17 mouse cellular contexts compared by ENCODE assay signal in genomic region chr11:85380046-85380445, GRCm38 (mm10).
"Had no signal": no experiment of that assay in that cellular context is flagged by ENCODE, and none has a peak within 500 bp of the region (broad histone marks: within the 10 kb centered on the region; RNA-seq: fewer than 3 reads in every experiment).

No protein-coding gene starts in this region.

- H3K4me1 ChIP-seq: limb, embryonic 12.5 days; liver, embryonic 13.5 days; midbrain, embryonic 12.5 days had no signal

- H3K9ac ChIP-seq: limb, embryonic 12.5 days; liver, embryonic 13.5 days; liver, postnatal 0 days; midbrain, embryonic 12.5 days; neural tube, embryonic 15.5 days had no signal

- H3K27me3 ChIP-seq: limb, embryonic 12.5 days; liver, embryonic 13.5 days; megakaryocyte, embryonic 14.5 days; midbrain, embryonic 12.5 days; neural tube, embryonic 15.5 days had no signal

- H3K4me2 ChIP-seq: limb, embryonic 12.5 days; liver, embryonic 13.5 days; midbrain, embryonic 12.5 days; neural tube, embryonic 15.5 days had no signal

- H3K4me3 ChIP-seq: limb, embryonic 12.5 days; liver, embryonic 13.5 days; megakaryocyte, embryonic 14.5 days; midbrain, embryonic 12.5 days; neural tube, embryonic 15.5 days had no signal

- DNase-seq: kidney, adult 9 months; kidney, postnatal 10 days; kidney, postnatal 4 days; liver; liver, embryonic 13.5 days; liver, postnatal 0 days; right cerebral cortex, adult 18-20 months; right cerebral cortex, postnatal 25 days; thymus, adult 18-20 months; thymus, postnatal 14 days had no signal

- H3K27ac ChIP-seq: limb, embryonic 12.5 days; liver, embryonic 13.5 days; macrophage; midbrain, embryonic 12.5 days; neural tube, embryonic 15.5 days had no signal

- H3K9me3 ChIP-seq: limb, embryonic 12.5 days; liver, embryonic 13.5 days; megakaryocyte, embryonic 14.5 days; midbrain, embryonic 12.5 days; neural tube, embryonic 15.5 days had no signal

- H3K36me3 ChIP-seq: liver, embryonic 13.5 days; midbrain, embryonic 12.5 days; neural tube, embryonic 15.5 days had no signal

- ATAC-seq: intestine, postnatal 0 days; liver, postnatal 0 days; midbrain, embryonic 16.5 days had no signal
